In genomic region chr17:33889941-33890532, GRCm38 (mm10) we compare ENCODE assay signal across 8 mouse cellular contexts. TPM values are rescaled to one million over a fixed set of nuclear protein-coding genes. Genes with fewer than 3 reads are reported as not detected.
DNase-seq lines count a peak whose midpoint lies in the region; ATAC-seq and TF ChIP-seq lines count a peak whose summit lies in the region.
"Not testable (repeated sequence)": the region's sequence is repeated elsewhere in the genome, so short reads cannot be mapped to it uniquely, and the experiment has no call there.

No protein-coding gene starts in this region.

- H3K4me3 ChIP-seq in bone marrow, adult 2 months (replicated peaks; ENCODE audit: control insufficient read depth, low read depth, low read length) = peak overlapping the region; percentile 99
- H3K4me3 ChIP-seq in embryonic fibroblast, embryonic 13.5 days (ENCODE audit: insufficient read depth, low read length) = peak overlapping the region; percentile 63
- H3K4me3 ChIP-seq in heart, embryonic 12.5 days = peak overlapping the region; percentile 92
- peak overlapping the region; percentile 67 for H3K4me3 ChIP-seq in limb, embryonic 12.5 days (replicated peaks)
- H3K4me3 ChIP-seq in lung, embryonic 15.5 days = peak overlapping the region; percentile 73
- peak overlapping the region; percentile 64 for H3K4me3 ChIP-seq in neural tube, embryonic 11.5 days (ENCODE audit: low read depth, low read length)

- TF ChIP-seq CTCF in bone marrow, adult 2 months (IDR thresholded peaks at IDR 0.05; ENCODE audit: control insufficient read depth, insufficient read depth, low read length); embryonic fibroblast, embryonic 13.5 days (IDR thresholded peaks at IDR 0.05; ENCODE audit: borderline replicate concordance, insufficient read depth, low read length): not testable (repeated sequence)

- peak overlapping the region; percentile 81 for H3K27ac ChIP-seq in bone marrow, adult 2 months (ENCODE audit: control insufficient read depth, insufficient read depth, low read depth, low read length, poor library complexity)
- not testable (repeated sequence) for H3K27ac ChIP-seq in embryonic fibroblast, embryonic 13.5 days (ENCODE audit: insufficient read depth, low read length)
- H3K27ac ChIP-seq in heart, embryonic 12.5 days (ENCODE audit: poor library complexity, severe bottlenecking) = peak overlapping the region; percentile 88; the same call in 1 of the 2 replicates
- H3K27ac ChIP-seq in limb, embryonic 12.5 days = peak overlapping the region; percentile 80
- H3K27ac ChIP-seq in lung, embryonic 15.5 days = peak overlapping the region; percentile 75
- H3K27ac ChIP-seq in neural tube, embryonic 11.5 days (ENCODE audit: low read depth, low read length) = 0 out of 2 replicates have a peak overlapping the region, but pooled peaks have one; percentile 20

- H3K4me1 ChIP-seq in bone marrow, adult 2 months (ENCODE audit: control insufficient read depth, insufficient read depth, low read length); embryonic fibroblast, embryonic 13.5 days (ENCODE audit: control insufficient read depth, insufficient read depth, low read length); limb, embryonic 12.5 days (replicated peaks); neural tube, embryonic 11.5 days (ENCODE audit: control insufficient read depth, insufficient read depth, low read length): not testable (repeated sequence)
- H3K4me1 ChIP-seq in heart, embryonic 12.5 days (replicated peaks) = peaks cover 20% of the 10 kb centered on the region
- peaks cover 17% of the 10 kb centered on the region; the same call in 1 of the 2 replicates for H3K4me1 ChIP-seq in lung, embryonic 15.5 days

- ATAC-seq in heart, embryonic 12.5 days (ENCODE audit: insufficient number of reproducible peaks, low FRiP score) = peak; percentile 23; the same call in 1 of the 2 replicates
- ATAC-seq in limb, embryonic 12.5 days (ENCODE audit: insufficient number of reproducible peaks, insufficient read depth, low FRiP score, low TSS enrichment, low read depth) = peak; percentile 24; the same call in 1 of the 2 replicates
- peak; percentile 15 for ATAC-seq in lung, embryonic 15.5 days (ENCODE audit: borderline replicate concordance, extremely low read depth, low FRiP score, low TSS enrichment)
- ATAC-seq in neural tube, embryonic 11.5 days (ENCODE audit: insufficient read depth, low FRiP score, low TSS enrichment) = peak; percentile 53

- peaks cover 18% of the 10 kb centered on the region for H3K36me3 ChIP-seq in heart, embryonic 12.5 days
- H3K36me3 ChIP-seq in limb, embryonic 12.5 days = peaks cover 19% of the 10 kb centered on the region
- peaks cover 10% of the 10 kb centered on the region; the same call in 1 of the 2 replicates for H3K36me3 ChIP-seq in lung, embryonic 15.5 days
- H3K36me3 ChIP-seq in neural tube, embryonic 11.5 days (ENCODE audit: control insufficient read depth, insufficient read depth, low read length) = not testable (repeated sequence)

- peak; percentile 43 for DNase-seq in induced T-regulatory cell, adult 2 months (ENCODE audit: low read depth)
- not testable (repeated sequence) for DNase-seq in neural tube, embryonic 11.5 days (ENCODE audit: low spot score)
- peak; percentile 2 for DNase-seq in thymus, postnatal 0 days (ENCODE audit: low spot score)

- H3K27me3 ChIP-seq in heart, embryonic 12.5 days (replicated peaks); limb, embryonic 12.5 days; lung, embryonic 15.5 days; neural tube, embryonic 11.5 days (ENCODE audit: control insufficient read depth, insufficient read depth, low read length): not testable (repeated sequence)

- under 1% methylated on average over 44 of the region's 44 CpGs for WGBS in bone marrow, adult 2 months
- WGBS in heart, embryonic 12.5 days = under 1% methylated on average over 38 of the region's 44 CpGs
- under 1% methylated on average over 40 of the region's 44 CpGs for WGBS in limb, embryonic 12.5 days
- under 1% methylated on average over 39 of the region's 44 CpGs for WGBS in lung, embryonic 15.5 days
- WGBS in neural tube, embryonic 11.5 days = under 1% methylated on average over 37 of the region's 44 CpGs

- peak overlapping the region; percentile 75 for H3K4me2 ChIP-seq in heart, embryonic 12.5 days
- H3K4me2 ChIP-seq in limb, embryonic 12.5 days = peak overlapping the region; percentile 65
- peak overlapping the region; percentile 62 for H3K4me2 ChIP-seq in lung, embryonic 15.5 days
- peak overlapping the region; percentile 55 for H3K4me2 ChIP-seq in neural tube, embryonic 11.5 days (ENCODE audit: low read depth)

- H3K9ac ChIP-seq in heart, embryonic 12.5 days = peak overlapping the region; percentile 86
- peak overlapping the region; percentile 73 for H3K9ac ChIP-seq in limb, embryonic 12.5 days (replicated peaks)
- H3K9ac ChIP-seq in lung, embryonic 15.5 days = peak overlapping the region; percentile 66
- H3K9ac ChIP-seq in neural tube, embryonic 11.5 days (ENCODE audit: low read length) = peak overlapping the region; percentile 61

- TF ChIP-seq POLR2A in bone marrow, adult 2 months (IDR thresholded peaks at IDR 0.05; ENCODE audit: borderline replicate concordance, control insufficient read depth, low read depth, low read length); embryonic fibroblast, embryonic 13.5 days (IDR thresholded peaks at IDR 0.05; ENCODE audit: low read depth, low read length): not testable (repeated sequence)

- H3K9me3 ChIP-seq in heart, embryonic 12.5 days (replicated peaks); limb, embryonic 12.5 days; lung, embryonic 15.5 days; neural tube, embryonic 11.5 days (ENCODE audit: control insufficient read depth, low read length): not testable (repeated sequence)

RNA-seq across cellular contexts. Expression of gene Kifc1, which starts 0.4 kb away (rescaled TPM):
- 358 and 477 TPM in 2 replicates for polyA plus RNA-seq in bone marrow, adult 2 months (2011; ENCODE audit: insufficient read depth, insufficient read length, low replicate concordance, missing spikeins)
- polyA plus RNA-seq in embryonic fibroblast, embryonic 13.5 days (2011; ENCODE audit: insufficient read length, low read depth, missing spikeins) = 41.9 and 63.1 TPM in 2 replicates
- 3.5 and 5.5 TPM in 2 replicates for polyA plus RNA-seq in heart, embryonic 12.5 days (2016; fragmentation: Nextera tagmentation; extraction: Ambion mirVana)
- polyA plus RNA-seq in limb, embryonic 12.5 days (2016; fragmentation: Nextera tagmentation; extraction: Ambion mirVana) = 6.6 and 7.6 TPM in 2 replicates
- 10.1 and 10.6 TPM in 2 replicates for polyA plus RNA-seq in lung, embryonic 15.5 days (2015; fragmentation: Nextera tagmentation; extraction: Ambion mirVana)
- polyA plus RNA-seq in neural tube, embryonic 11.5 days (2014; fragmentation: Nextera tagmentation; extraction: Ambion mirVana) = 8.4 and 11.0 TPM in 2 replicates
- polyA plus RNA-seq in thymus, postnatal 0 days (2015; fragmentation: Nextera tagmentation; extraction: Ambion mirVana) = 5.9 and 6.8 TPM in 2 replicates

RNA-seq across cellular contexts. Expression of gene Platr17, which starts 14.9 kb away (rescaled TPM):
- 1.2 and 1.9 TPM in 2 replicates for polyA plus RNA-seq in bone marrow, adult 2 months (2011; ENCODE audit: insufficient read depth, insufficient read length, low replicate concordance, missing spikeins)
- polyA plus RNA-seq in embryonic fibroblast, embryonic 13.5 days (2011; ENCODE audit: insufficient read length, low read depth, missing spikeins) = not detected in 2 replicates
- 0.24 and 0.29 TPM in 2 replicates for polyA plus RNA-seq in heart, embryonic 12.5 days (2016; fragmentation: Nextera tagmentation; extraction: Ambion mirVana)
- 0.46 and 1.1 TPM in 2 replicates for polyA plus RNA-seq in limb, embryonic 12.5 days (2016; fragmentation: Nextera tagmentation; extraction: Ambion mirVana)
- polyA plus RNA-seq in lung, embryonic 15.5 days (2015; fragmentation: Nextera tagmentation; extraction: Ambion mirVana) = 0.28 and 0.31 TPM in 2 replicates
- not detected in 2 replicates for polyA plus RNA-seq in neural tube, embryonic 11.5 days (2014; fragmentation: Nextera tagmentation; extraction: Ambion mirVana)
- 1.6 and 1.9 TPM in 2 replicates for polyA plus RNA-seq in thymus, postnatal 0 days (2015; fragmentation: Nextera tagmentation; extraction: Ambion mirVana)

RNA-seq across cellular contexts. Expression of gene Gm7029, which starts 16.4 kb away (rescaled TPM):
- not detected in 2 replicates for polyA plus RNA-seq in bone marrow, adult 2 months (2011; ENCODE audit: insufficient read depth, insufficient read length, low replicate concordance, missing spikeins)
- not detected in 2 replicates for polyA plus RNA-seq in embryonic fibroblast, embryonic 13.5 days (2011; ENCODE audit: insufficient read length, low read depth, missing spikeins)
- not detected in 2 replicates for polyA plus RNA-seq in heart, embryonic 12.5 days (2016; fragmentation: Nextera tagmentation; extraction: Ambion mirVana)
- polyA plus RNA-seq in limb, embryonic 12.5 days (2016; fragmentation: Nextera tagmentation; extraction: Ambion mirVana) = not detected in 2 replicates
- not detected in 2 replicates for polyA plus RNA-seq in lung, embryonic 15.5 days (2015; fragmentation: Nextera tagmentation; extraction: Ambion mirVana)
- polyA plus RNA-seq in neural tube, embryonic 11.5 days (2014; fragmentation: Nextera tagmentation; extraction: Ambion mirVana) = not detected in 2 replicates
- polyA plus RNA-seq in thymus, postnatal 0 days (2015; fragmentation: Nextera tagmentation; extraction: Ambion mirVana) = not detected in 2 replicates

RNA-seq across cellular contexts. Expression of gene Daxx, which starts 19.2 kb away (rescaled TPM):
- 26.4 and 42.3 TPM in 2 replicates for polyA plus RNA-seq in bone marrow, adult 2 months (2011; ENCODE audit: insufficient read depth, insufficient read length, low replicate concordance, missing spikeins)
- polyA plus RNA-seq in embryonic fibroblast, embryonic 13.5 days (2011; ENCODE audit: insufficient read length, low read depth, missing spikeins) = 23.3 and 26.6 TPM in 2 replicates
- polyA plus RNA-seq in heart, embryonic 12.5 days (2016; fragmentation: Nextera tagmentation; extraction: Ambion mirVana) = 36.8 and 39.0 TPM in 2 replicates
- 66.2 and 79.3 TPM in 2 replicates for polyA plus RNA-seq in limb, embryonic 12.5 days (2016; fragmentation: Nextera tagmentation; extraction: Ambion mirVana)
- 50.8 and 54.6 TPM in 2 replicates for polyA plus RNA-seq in lung, embryonic 15.5 days (2015; fragmentation: Nextera tagmentation; extraction: Ambion mirVana)
- polyA plus RNA-seq in neural tube, embryonic 11.5 days (2014; fragmentation: Nextera tagmentation; extraction: Ambion mirVana) = 61.2 and 61.4 TPM in 2 replicates
- polyA plus RNA-seq in thymus, postnatal 0 days (2015; fragmentation: Nextera tagmentation; extraction: Ambion mirVana) = 62.9 and 67.8 TPM in 2 replicates

RNA-seq across cellular contexts. Expression of gene Tapbp, which starts 25.7 kb away (rescaled TPM):
- polyA plus RNA-seq in bone marrow, adult 2 months (2011; ENCODE audit: insufficient read depth, insufficient read length, low replicate concordance, missing spikeins) = 75.8 and 87.3 TPM in 2 replicates
- 61.4 and 91.2 TPM in 2 replicates for polyA plus RNA-seq in embryonic fibroblast, embryonic 13.5 days (2011; ENCODE audit: insufficient read length, low read depth, missing spikeins)
- 29.4 and 32.5 TPM in 2 replicates for polyA plus RNA-seq in heart, embryonic 12.5 days (2016; fragmentation: Nextera tagmentation; extraction: Ambion mirVana)
- 21.5 and 23.5 TPM in 2 replicates for polyA plus RNA-seq in limb, embryonic 12.5 days (2016; fragmentation: Nextera tagmentation; extraction: Ambion mirVana)
- 45.3 and 52.6 TPM in 2 replicates for polyA plus RNA-seq in lung, embryonic 15.5 days (2015; fragmentation: Nextera tagmentation; extraction: Ambion mirVana)
- polyA plus RNA-seq in neural tube, embryonic 11.5 days (2014; fragmentation: Nextera tagmentation; extraction: Ambion mirVana) = 12.9 and 16.2 TPM in 2 replicates
- polyA plus RNA-seq in thymus, postnatal 0 days (2015; fragmentation: Nextera tagmentation; extraction: Ambion mirVana) = 131 and 140 TPM in 2 replicates
